8 mouse cellular contexts compared by ENCODE assay signal in genomic region chr9:102544773-102545366, GRCm38 (mm10). TPM values are rescaled to one million over a fixed set of nuclear protein-coding genes. Genes with fewer than 3 reads are reported as not detected.
A peak's percentile ranks its signal among the peaks of the same experiment; 100 is the strongest.
DNase-seq lines count a peak whose midpoint lies in the region; TF ChIP-seq lines count a peak whose summit lies in the region.

No protein-coding gene starts in this region.

- peaks cover 7% of the 10 kb centered on the region; the same call in 1 of the 2 replicates for H3K9me3 ChIP-seq in megakaryocyte, embryonic 14.5 days

- no peak overlapping the region for H3K27ac ChIP-seq in left cerebral cortex, adult 2 months

- intact Hi-C loops in left cerebral cortex, adult 2 months (cut with DNase I): loop anchor here (1.0 to 10.0 kb wide), 4 partner anchors 142 to 1363 kb away; no protein-coding TSS in a partner anchor

- peak overlapping the region; percentile 36 for H3K4me3 ChIP-seq in left cerebral cortex, adult 2 months
- H3K4me3 ChIP-seq in megakaryocyte, embryonic 14.5 days (replicated peaks): peak overlapping the region; percentile 67

- TF ChIP-seq CTCF in left cerebral cortex, adult 2 months (IDR thresholded peaks at IDR 0.05): peak; percentile 95

- no peaks in the 10 kb centered on the region for H3K36me3 ChIP-seq in megakaryocyte, embryonic 14.5 days (replicated peaks; ENCODE audit: low read length)

- DNase-seq in WW6 (ENCODE audit: low read depth, low spot score): peak; percentile 60
- DNase-seq in cerebellum, postnatal 25 days: peak; percentile 93 to 94
- peak; percentile 85 for DNase-seq in gastrocnemius, postnatal 10 days
- DNase-seq in hindlimb bud, embryonic 11.5 days (ENCODE audit: extremely low spot score, low read depth, low spot score): peak; percentile 83
- DNase-seq in left cerebral cortex, adult 2 months (ENCODE audit: extremely low spot score in 1 of 2, low spot score in 2 of 2): peak; percentile 84 to 92
- DNase-seq in right cerebral cortex, postnatal 14 days: peak; percentile 82
- DNase-seq in yolk sac, embryonic 10.5 days (ENCODE audit: low spot score): peak; percentile 80

- peaks cover 49% of the 10 kb centered on the region for H3K4me1 ChIP-seq in megakaryocyte, embryonic 14.5 days

- peaks cover 84% of the 10 kb centered on the region for H3K27me3 ChIP-seq in megakaryocyte, embryonic 14.5 days (replicated peaks)

RNA-seq across cellular contexts. Expression of gene Ky, which starts 39.3 kb away (rescaled TPM):
- 100 to 1,000 TPM; 133 to 138 TPM for total RNA-seq in gastrocnemius, postnatal 10 days (2021)
- 1 to 10 TPM; 2.0 to 2.1 TPM for total RNA-seq in left cerebral cortex, adult 2 months (2021)
- polyA plus RNA-seq in megakaryocyte, embryonic 14.5 days (2012; ENCODE audit: insufficient read depth, low replicate concordance): 0.45 TPM in 1 of 2 replicates, not detected in the other

Comparison
In these comparisons a context has a peak if more than half of its experiments do, and no peak if none do; other contexts are left out.
1. RNA of gene Ky, which starts 39.3 kb away (total RNA-seq): 133 to 138 TPM in gastrocnemius, postnatal 10 days; 2.0 to 2.1 TPM in left cerebral cortex, adult 2 months; every median in the first group is over 10 times any median in the second.
2. Peak in every context shown above with its lines, with median percentiles within 50 percentile points of each other: DNase-seq.